Mouse (Mus musculus) liver, embryonic 14.5 days (tissue): ENCODE results near the gene Gm26897. TPM values are rescaled to one million over a fixed set of nuclear protein-coding genes. Genes with fewer than 3 reads are reported as not detected.

Experiments used
- ATAC-seq: fragments of 200-750 bp; cut with Nextera tagmentation; 2 replicates; pipeline ENCODE4 v1.8.0; 2017; ENCODE audit warnings: moderate number of reproducible peaks, mild to moderate bottlenecking, moderate library complexity; ENCODE audit not compliant: insufficient read depth
- DNase-seq, 3 experiments: peaks; one replicate each; pipeline ENCODE4 v3.0.0-alpha.2; 2012 to 2013; ENCODE audit warnings: low read depth in 3 of 3, low spot score in 3 of 3
- H3K27ac ChIP-seq: fragments of 300-500 bp; sonication (generic); 2 replicates; pipeline ENCODE4 v1.5.1; 2014; ENCODE audit warnings: moderate library complexity, mild to moderate bottlenecking, control low read depth, inconsistent platforms
- H3K27me3 ChIP-seq: fragments of 300-500 bp; sonication (generic); 2 replicates; pipeline ENCODE4 v1.6.1; 2014; ENCODE audit warnings: mild to moderate bottlenecking, low read length, moderate library complexity; ENCODE audit not compliant: control insufficient read depth, insufficient read depth
- H3K36me3 ChIP-seq: fragments of 300-500 bp; sonication (generic); replicated peaks from 2 replicates; pipeline ENCODE4 v1.6.1; 2014; ENCODE audit warnings: low read depth; ENCODE audit not compliant: control insufficient read depth, insufficient read depth
- H3K4me1 ChIP-seq, 2 experiments: fragments of 200-500 bp in 1 of 2; fragments of 300-500 bp in 1 of 2; sonication (generic) in 1 of 2; replicated peaks; 2 replicates each; pipeline ENCODE4 v1.6.1; 2012 to 2014; ENCODE audit warnings: antibody characterized with exemption in 1 of 2, inconsistent platforms in 1 of 2, low read length in 1 of 2; ENCODE audit not compliant: control insufficient read depth in 2 of 2, insufficient read depth in 2 of 2
- H3K4me2 ChIP-seq: fragments of 300-500 bp; sonication (generic); 2 replicates; pipeline ENCODE4 v1.6.1; 2014; ENCODE audit warnings: low read depth, mild to moderate bottlenecking, control low read depth, moderate library complexity
- H3K4me3 ChIP-seq, 2 experiments: fragments of 200-500 bp in 1 of 2; fragments of 300-500 bp in 1 of 2; sonication (generic) in 1 of 2; 2 replicates each; pipeline ENCODE4 v1.5.1; 2012 to 2014; ENCODE audit warnings: low read depth in 2 of 2, low read length in 2 of 2, mild to moderate bottlenecking in 2 of 2, control low read depth in 1 of 2, inconsistent platforms in 1 of 2, moderate library complexity in 1 of 2; ENCODE audit not compliant: insufficient read depth in 1 of 2
- H3K9ac ChIP-seq: fragments of 300-500 bp; sonication (generic); replicated peaks from 2 replicates; pipeline ENCODE4 v1.6.1; 2014; ENCODE audit warnings: mild to moderate bottlenecking, control low read depth, moderate library complexity
- H3K9me3 ChIP-seq: fragments of 300-500 bp; sonication (generic); 2 replicates; pipeline ENCODE4 v1.6.1; 2016; ENCODE audit warnings: low read length, mixed read lengths; ENCODE audit not compliant: control insufficient read depth
- CTCF ChIP-seq: IDR thresholded peaks from 2 replicates; pipeline ENCODE4 v1.5.1; 2016; ENCODE audit warnings: antibody characterized with exemption, low read depth, control low read depth
- EP300 ChIP-seq: IDR thresholded peaks from 2 replicates; pipeline ENCODE4 v1.6.1; 2016; ENCODE audit warnings: antibody characterized with exemption, low read depth
- WGBS: fragments of 180-500 bp; shearing (Covaris S2); extraction: QIAGEN DNeasy Blood & Tissue Kit; methylation state at CpG from one replicate; pipeline ENCODE4 v1.1.7; 2014; ENCODE audit not compliant: insufficient replicate concordance; 5-methylcytosine and 5-hydroxymethylcytosine counted together
- polyA plus RNA-seq, 2 experiments: library from polyadenylated mRNA; depleted of rRNA in 1 of 2; stranded (reverse) in 1 of 2; unstranded in 1 of 2; fragments of >200 nt; fragmentation: Nextera tagmentation in 1 of 2; extraction: Ambion mirVana in 1 of 2; gene quantifications; 2 replicates each; pipeline versions ENCODE4 v1.2.1 to v1.2.3; 2012 to 2014

The Gm26897 gene
- polyA plus RNA-seq, 2 experiments, result not detected

- Histone ChIP-seq H3K9ac (no peak overlapping the region), H3K27ac (no peak overlapping the region), H3K4me2 (peak overlapping the region; percentile 18; the same call in 1 of the 2 replicates), H3K36me3 (no peaks in the 10 kb centered on the region), H3K9me3 (no peaks in the 10 kb centered on the region), H3K4me1 (no peaks in the 10 kb centered on the region), H3K4me3 (no peak overlapping the region), H3K27me3 (no peaks in the 10 kb centered on the region; the same call in 1 of the 2 replicates)
- no peak for DNase-seq
- TF ChIP-seq EP300, result no peak
- TF ChIP-seq CTCF, result no peak
- ATAC-seq, result no peak
- 3% methylated on average over 12 of the region's 12 CpGs for WGBS
These were observed 27.9 kb downstream of the Gm26897 start for GRCm38 (mm10) chr5:111761574-111761973.

- H3K36me3 ChIP-seq, result no peaks in the 10 kb centered on the region
- H3K27ac ChIP-seq, result no peak overlapping the region
- no peak overlapping the region for H3K4me2 ChIP-seq
- no peaks in the 10 kb centered on the region for H3K4me1 ChIP-seq
- no peaks in the 10 kb centered on the region; the same call in 1 of the 2 replicates for H3K27me3 ChIP-seq
- WGBS, result 12% methylated on average over 17 of the region's 17 CpGs
- H3K4me3 ChIP-seq, result no peak overlapping the region
- no peak for ATAC-seq
- TF ChIP-seq CTCF, result no peak
- TF ChIP-seq EP300, result no peak
- H3K9ac ChIP-seq, result no peak overlapping the region
- H3K9me3 ChIP-seq, result no peaks in the 10 kb centered on the region
- no peak for DNase-seq
These were observed 28.4 kb downstream of the Gm26897 start for GRCm38 (mm10) chr5:111762085-111762484.

DNA sequence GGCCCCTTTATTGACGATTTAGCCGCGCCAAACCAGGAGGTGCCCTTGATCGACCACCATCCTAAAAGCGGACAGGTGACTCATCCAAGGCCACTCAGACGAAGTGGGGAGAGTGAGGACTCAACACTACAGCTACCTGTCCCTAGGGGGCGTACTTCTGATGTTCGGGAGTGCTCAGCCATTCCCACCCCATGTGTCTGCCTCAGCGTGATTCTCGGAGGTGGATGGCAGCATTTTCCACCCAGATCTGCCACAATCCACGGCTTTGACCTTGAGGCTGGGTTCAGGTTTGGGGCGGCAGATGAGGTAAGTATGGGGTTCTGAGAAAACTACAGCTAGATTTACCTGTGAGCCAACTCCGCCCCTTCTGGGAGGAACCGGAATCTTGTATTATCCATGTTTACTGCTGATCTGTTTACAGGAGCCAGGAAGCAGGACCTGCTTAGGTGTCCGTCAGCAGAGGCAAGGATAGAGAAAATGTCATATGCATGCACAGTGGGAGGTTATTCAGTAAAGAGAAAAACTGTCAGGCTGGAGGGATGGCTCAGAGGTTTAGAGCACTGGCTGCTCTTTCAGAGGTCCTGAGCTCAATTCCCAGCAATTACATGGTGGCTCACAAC, 32.1 kb downstream of the Gm26897 start:
- 53% methylated on average over 15 of the region's 15 CpGs for WGBS
- Histone ChIP-seq H3K4me1 (0 out of 4 replicates have a peak, but pooled peaks cover 0 to 1% of the 10 kb centered on the region in 2 experiments), H3K9me3 (no peaks in the 10 kb centered on the region), H3K9ac (no peak overlapping the region), H3K4me3 (no peak overlapping the region), H3K27me3 (no peaks in the 10 kb centered on the region; the same call in 1 of the 2 replicates), H3K27ac (no peak overlapping the region), H3K36me3 (no peaks in the 10 kb centered on the region), H3K4me2 (no peak overlapping the region)
- DNase-seq (no peak), ATAC-seq (no peak)
- TF ChIP-seq CTCF (0 out of 2 replicates have a peak, but pooled peaks have one; percentile 16), EP300 (no peak)

- Histone ChIP-seq H3K36me3 (no peaks in the 10 kb centered on the region), H3K9ac (no peak overlapping the region), H3K9me3 (no peaks in the 10 kb centered on the region), H3K4me3 (no peak overlapping the region), H3K27ac (no peak overlapping the region), H3K4me2 (no peak overlapping the region), H3K27me3 (no peaks in the 10 kb centered on the region; the same call in 1 of the 2 replicates), H3K4me1 (0 out of 4 replicates have a peak, but pooled peaks cover 0 to 1% of the 10 kb centered on the region in 2 experiments)
- TF ChIP-seq CTCF (no peak), EP300 (no peak)
- ATAC-seq (no peak), DNase-seq (no peak)
- 51% methylated on average over 4 of the region's 4 CpGs for WGBS
These were observed 33.0 kb downstream of the Gm26897 start for GRCm38 (mm10) chr5:111766696-111767095.

DNA sequence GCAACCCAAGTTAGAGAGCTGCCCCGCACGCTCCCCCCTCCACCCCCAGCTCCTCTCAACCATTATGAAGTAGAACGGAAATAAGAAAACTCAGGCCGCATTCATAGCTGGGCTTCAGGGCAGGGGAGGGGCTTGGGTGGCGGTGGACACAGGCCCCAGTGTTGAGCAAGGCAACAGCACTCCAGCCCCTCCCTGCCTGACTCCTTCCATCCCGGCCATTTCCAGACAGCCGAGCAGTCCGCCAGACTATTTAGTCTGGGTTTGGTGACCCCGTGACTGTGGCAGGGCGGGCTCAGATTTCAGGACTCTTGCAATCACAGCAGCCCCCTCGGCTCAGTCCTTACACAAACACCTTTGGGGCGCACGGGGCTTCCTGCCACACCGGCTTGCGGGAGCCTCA, 36.5 kb downstream of the Gm26897 start:
- Histone ChIP-seq H3K9ac (no peak overlapping the region), H3K27ac (no peak overlapping the region), H3K4me2 (no peak overlapping the region), H3K36me3 (no peaks in the 10 kb centered on the region), H3K9me3 (no peaks in the 10 kb centered on the region), H3K4me1 (peaks cover 0 to 6% of the 10 kb centered on the region in 2 experiments; a peak in 1 of 4 replicates), H3K4me3 (no peak overlapping the region), H3K27me3 (no peaks in the 10 kb centered on the region; the same call in 1 of the 2 replicates)
- ATAC-seq (no peak), DNase-seq (no peak)
- no peak for TF ChIP-seq EP300
- TF ChIP-seq CTCF, result no peak
- WGBS, result 13% methylated on average over 15 of the region's 15 CpGs
